Mouse (Mus musculus) heart, postnatal 36 days (tissue): Measurements from ENCODE around the gene Map4k1. TPM values are rescaled to one million over a fixed set of nuclear protein-coding genes. Genes with fewer than 3 reads are reported as not detected.

Experiments
- DNase-seq, 2 experiments: peaks; one replicate each; pipeline ENCODE4 v3.0.0; 2021 to 2022
- intact Hi-C: fragments of 180-260 bp; cut with DNase I; formaldehyde crosslinking; loops from one replicate; pipeline ENCODE4 v1.15.1; 2025
- total RNA-seq, 2 experiments: library from RNA; stranded (reverse); gene quantifications; 2 replicates each; pipeline ENCODE4 v1.2.3; 2021

Map4k1 gene
- total RNA-seq, 2 experiments from 2014 or later = 0.61 to 0.81 TPM

DNA sequence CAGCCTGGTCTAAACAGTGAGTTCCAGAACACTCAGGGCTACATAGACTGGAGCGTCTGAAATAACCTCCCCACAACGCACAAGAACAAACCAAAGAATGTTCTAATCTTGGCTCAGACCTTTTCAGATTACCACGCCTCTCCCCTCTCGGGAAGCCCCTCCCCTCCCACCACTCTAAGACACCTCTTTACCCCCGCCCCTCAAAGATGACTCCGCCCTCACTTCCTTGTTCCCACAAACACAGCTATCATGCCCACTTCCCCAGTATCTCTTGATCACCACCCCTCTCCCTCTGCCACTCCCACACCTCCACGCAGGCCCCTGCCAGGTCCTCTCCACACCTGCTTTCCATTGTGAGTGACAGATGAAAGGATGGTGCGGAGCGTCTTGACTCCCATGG lies 26.9 kb downstream of the Map4k1 start:
- no peak for DNase-seq
- intact Hi-C loops = no loop called here

DNA sequence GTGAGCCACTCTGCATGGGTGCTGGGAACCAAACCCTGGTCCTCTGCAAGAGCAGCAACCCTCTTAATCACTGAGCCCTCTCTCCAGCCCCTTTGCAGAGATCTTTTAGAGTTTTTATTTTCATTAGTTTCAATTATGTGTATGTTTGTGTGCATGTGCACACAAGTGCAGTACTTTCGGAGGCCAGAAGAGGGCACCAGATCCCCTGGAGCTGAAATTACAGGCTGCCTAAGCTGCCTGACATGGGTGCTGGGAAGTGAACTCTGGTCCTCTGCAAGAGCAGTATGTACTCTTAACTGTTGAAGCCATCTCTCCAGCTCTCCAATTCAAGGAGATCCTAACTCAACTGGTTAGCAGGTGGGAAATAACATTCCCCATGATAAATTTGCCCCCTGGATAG lies 33.1 kb downstream of the Map4k1 start:
- intact Hi-C loops = no loop called here
- DNase-seq = no peak

DNA sequence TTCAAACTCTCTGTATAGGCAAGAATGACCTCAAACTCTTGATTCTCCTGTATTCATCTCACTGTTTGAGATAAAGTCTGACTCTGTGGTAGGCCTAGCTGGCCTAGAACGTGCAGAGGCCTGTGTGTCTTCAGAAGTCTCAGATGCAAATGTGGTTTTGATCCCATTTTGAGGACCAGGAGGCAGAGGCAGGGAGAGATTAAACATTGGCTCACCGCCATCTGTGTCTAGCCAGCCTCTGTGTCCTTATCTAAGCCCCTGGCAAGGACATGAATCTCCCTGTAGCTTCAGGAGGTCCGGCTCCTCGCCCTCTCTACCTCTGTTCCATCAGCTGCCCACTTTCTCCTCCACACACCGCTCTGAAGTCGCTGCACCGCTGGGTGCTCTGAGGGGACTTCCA lies 34.6 kb downstream of the Map4k1 start:
- no peak for DNase-seq
- intact Hi-C loops = no loop called here

DNA sequence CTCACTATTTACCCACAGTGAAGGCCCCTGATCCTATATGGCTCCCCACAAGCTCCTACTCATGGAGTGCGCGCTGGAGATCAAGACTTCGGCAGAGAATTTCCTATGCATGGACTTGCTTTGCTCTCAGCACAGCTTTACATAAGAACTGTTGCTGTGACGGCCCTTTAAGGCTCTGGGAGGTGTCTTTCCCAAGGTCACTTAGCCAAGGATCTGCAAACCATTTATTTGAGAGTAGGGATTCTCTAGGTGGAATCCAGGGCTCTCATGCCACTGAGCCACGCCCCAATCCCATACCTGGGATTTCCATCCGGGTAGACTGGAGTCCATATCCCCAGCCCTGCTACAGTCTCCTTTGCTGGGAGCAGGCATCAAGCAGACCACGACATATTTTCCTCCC lies 35.4 kb downstream of the Map4k1 start:
- DNase-seq = no peak
- intact Hi-C loops = no loop called here

DNA sequence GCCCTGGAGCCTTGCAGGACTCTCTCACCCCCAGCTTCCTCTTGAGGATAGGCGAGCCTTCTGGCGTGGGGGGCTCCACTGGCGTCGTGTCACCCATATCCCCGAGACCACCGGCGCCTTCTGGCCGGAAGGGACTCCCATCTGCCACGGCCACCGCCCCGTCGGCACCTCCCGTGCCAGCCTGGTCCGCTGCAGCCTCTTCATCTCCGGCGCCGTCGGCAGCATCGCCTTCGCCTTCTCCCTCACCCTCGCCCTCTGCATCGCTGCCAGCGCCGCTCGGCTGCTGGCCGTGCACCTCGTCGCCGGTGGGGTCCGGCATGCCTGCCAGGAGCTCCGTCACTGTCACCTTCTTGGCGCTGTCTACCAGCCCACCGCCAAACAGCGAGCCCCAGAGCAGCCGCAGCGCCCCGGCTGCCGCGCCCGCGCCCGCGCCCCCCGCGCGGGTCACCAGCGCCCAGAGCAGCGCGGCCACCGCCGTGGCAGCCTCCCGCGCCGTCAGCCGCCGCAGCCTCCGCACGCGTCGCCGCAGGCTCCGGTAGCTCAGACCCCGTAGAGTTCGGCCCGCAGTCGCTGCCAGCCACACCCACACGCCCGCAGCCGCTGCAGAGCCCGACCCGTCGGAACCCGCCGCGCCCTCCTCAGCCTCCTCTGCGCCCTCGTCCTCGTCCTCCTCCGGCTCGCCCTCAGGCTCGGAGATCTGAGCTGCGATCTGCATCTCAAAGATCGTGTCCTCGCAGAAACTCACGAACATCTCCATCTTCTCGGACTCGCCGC lies 37.8 kb downstream of the Map4k1 start:
- no peak for DNase-seq
- intact Hi-C loops = no loop called here

DNA sequence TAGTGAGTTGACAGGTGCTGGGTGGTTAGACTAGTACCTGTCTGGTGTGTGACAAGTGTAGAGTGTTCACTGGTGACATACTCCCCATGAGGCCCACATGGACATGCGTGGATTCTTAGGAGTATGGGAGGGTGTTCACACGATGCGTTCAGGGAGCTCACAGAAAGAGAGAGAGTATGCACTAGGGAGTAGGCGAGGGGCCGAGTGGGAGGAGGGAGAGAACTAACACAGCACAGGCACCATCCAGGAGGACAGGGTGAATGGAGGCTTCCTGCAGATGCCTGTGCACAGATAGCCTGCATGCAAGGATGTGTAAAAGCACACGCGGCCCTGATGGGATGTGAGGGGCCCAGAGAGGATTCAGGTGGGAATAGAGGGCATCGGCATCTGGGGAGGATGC lies 40.6 kb downstream of the Map4k1 start:
- DNase-seq = no peak
- intact Hi-C loops = no loop called here

DNA sequence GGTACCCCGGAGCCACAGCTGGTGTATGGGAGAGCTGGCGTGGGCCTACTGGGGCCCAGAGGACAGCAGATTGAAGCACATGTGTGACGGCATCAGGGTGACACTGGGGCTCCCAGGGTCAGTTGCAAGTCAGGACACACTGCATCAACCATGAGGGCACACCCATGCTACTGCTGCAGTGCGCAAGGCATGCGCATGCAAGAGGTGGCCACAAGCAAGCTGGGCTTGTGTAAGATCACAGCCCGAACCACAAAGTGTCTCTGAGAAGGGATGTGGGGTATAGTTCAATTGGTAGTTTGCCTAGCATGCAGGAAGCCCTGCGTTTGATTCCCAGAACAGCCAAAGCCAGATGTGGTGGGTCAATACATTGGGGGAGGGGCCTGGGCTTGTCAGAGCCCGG lies 41.7 kb downstream of the Map4k1 start:
- DNase-seq = no peak
- intact Hi-C loops = no loop called here

DNA sequence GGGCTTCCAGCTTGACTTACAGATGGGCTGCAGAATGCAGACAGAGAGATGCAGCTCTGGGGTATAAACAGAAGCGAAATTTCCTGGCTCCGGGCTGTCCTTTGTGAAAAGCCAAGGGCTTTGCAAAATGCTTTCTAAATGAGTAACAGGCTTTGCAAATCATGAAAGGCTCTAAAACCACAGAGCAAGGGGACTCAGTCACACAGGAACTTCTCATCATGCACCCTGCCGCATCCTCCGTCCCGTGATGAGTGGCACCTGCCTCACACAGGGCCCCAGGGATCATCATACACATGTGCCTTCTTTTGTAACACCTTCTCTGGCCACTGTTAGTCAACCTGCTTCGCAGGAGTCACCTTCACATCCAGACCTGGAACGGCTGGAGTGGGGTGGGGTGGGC lies 43.7 kb downstream of the Map4k1 start:
- no peak for DNase-seq
- intact Hi-C loops = no loop called here

DNA sequence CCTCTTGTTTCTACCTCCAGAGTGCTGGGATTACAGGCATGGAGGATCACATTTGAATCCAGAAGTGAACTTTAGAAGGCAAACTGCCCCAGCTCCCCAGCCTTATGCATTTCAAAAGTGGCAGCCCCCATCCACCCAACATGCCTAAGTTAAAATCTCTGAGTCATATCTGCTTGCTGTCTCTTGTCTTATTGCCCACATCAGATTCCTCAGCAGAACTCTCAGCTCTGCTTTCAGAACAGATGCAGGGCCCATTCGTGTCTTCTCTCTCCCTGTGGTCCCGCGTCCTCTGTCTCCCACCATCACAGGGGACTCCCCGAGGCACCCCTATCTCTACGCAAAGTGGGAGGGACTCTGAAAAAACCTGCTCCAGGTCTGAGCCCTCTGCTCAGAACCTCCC lies 44.3 kb downstream of the Map4k1 start:
- DNase-seq = no peak
- intact Hi-C loops = no loop called here

DNA sequence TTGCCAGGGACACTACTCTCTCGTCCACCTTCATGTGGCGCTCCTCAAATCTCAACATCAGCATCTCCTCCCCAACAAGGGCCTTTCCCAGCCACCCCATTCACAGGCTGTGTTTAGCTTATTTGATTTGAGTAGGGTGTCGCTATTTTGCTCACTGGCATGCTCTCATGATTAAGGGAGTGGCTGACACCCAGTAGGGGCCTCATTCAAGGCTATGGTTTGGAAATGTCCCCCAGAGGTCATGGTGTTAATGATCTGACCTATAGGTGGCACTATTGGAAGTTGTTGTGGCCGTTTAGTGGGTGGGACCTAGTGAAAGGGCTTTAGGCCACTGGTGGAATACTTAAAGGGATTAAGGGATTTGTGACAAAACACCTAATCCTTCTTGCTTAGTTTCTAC lies 45.0 kb downstream of the Map4k1 start:
- intact Hi-C loops = no loop called here
- DNase-seq = no peak

DNA sequence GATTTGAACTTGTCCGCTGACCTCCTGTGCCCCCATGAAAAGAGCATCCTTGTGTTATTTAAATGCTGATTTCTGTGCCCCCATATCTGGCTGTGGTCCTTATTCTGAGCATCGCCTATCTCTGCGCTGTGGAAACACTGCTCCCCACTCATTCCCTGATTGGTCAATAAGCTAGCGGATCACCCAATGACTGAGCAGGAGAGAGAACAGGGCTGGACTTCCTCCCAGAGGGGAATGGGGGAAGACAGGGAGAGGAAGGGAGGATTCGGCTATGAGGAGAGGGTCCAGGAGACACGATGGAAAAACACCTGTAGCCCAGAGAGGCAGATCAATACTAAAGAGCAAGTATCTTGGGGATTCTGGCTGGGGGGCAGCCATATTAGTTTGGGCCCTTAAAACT lies 46.9 kb downstream of the Map4k1 start:
- no peak for DNase-seq
- intact Hi-C loops = no loop called here

DNA sequence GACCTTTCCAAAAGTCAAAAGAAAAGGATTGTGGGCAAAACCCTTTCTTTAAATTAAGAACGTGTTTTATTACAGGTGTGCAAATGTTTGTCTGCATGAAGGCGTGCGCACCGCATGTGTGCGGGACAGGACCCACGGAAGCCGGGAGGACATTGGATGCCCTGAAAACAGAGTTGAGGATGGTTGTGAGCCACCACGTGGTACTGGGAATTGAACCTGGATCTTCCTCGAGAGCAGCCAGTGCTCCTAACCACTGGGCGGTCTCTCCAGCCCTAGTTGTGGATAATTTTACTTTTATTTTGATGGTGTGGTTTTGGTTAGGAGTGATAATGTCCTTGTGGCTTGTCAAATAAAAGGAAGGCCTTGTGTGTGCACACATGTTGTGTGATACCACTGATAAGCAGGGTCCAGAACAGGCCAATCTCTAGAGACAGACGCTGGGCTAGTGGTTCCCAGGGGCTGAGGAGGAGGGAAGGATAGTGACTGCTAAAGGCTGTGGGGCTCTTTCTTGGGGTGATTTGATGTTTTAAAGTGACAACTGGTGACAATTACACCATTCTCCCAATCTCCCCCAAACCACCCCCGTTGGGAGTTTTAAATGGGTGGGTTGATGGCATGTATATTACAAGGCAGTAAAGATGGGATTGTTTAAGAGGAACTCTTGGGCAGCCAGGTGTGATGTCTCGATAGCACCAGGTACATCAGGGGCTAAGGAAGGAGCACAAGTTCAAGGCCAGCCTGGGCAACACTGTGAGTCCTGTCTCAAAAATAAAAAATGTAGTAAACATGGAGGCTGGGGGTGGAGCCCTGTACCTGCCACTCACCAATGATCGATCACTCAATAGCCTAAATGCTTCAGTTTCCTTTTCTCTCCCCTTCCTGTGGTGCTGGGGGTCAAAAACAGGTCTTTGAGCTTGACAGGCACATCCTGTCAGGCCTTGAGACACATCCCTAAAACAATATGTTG lies 48.1 kb downstream of the Map4k1 start:
- no peak for DNase-seq
- intact Hi-C loops = loop anchor here (10.0 kb wide), 1 partner anchor 135 kb away; no protein-coding TSS in a partner anchor

DNA sequence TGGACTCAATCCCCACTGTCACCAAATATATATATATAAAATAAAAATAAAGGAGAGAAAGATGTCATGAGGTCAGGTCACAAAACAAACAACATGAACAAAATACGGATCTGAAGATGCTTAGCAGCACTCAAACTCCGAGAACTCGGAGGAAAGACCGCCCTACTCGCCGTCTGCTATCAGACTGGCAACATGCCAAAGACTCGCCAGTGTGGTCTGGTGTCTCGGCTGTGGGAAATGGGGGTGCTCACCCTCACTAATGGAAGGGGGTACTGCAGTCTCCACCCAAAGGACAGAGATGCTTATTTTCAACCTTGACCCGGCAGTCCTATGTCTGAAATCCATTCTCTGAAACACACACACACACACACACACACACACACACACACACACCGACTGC lies 49.8 kb downstream of the Map4k1 start:
- intact Hi-C loops = loop anchor here (10.0 kb wide), 1 partner anchor 137 kb away; no protein-coding TSS in a partner anchor
- no peak for DNase-seq

DNA sequence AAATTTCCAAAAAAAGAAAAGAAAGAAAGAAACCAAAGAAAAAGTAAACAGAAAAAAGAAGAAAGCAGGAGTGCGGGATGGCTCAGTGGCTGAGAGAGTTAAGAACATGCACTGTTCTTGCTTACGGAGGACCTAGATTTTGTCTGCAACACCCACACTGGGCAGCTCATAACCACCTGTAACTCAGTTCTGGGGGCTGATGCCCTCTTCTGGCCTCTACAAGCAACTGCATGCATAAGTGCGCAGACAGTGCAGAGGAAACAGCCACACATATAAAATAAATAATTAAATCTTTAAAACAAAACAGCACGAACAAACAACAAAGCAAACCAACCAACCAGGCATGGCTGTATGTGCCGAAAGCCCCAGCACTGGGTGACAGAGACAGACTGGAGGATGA lies 50.8 kb downstream of the Map4k1 start:
- intact Hi-C loops = loop anchor here (10.0 kb wide), 1 partner anchor 138 kb away; no protein-coding TSS in a partner anchor
- DNase-seq = no peak

DNA sequence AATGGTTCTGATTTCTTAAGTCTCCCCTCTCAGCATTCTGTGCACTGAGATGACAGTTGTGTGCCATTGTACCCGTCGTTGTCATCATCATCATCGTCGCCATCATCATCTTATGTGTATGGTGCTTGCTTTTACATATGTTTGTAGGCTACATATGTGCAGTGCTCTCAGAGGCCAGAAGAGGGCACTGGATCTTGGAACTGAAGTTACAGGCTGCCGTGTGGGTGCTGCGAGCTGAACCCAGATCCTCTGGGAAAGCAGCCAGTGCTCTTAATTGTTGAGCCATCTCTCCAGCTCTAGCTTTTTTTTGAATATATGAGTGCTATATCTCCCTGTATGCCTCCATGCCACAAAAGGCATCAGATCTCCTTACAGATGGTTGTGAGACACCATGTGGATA lies 55.4 kb downstream of the Map4k1 start:
- no peak for DNase-seq
- intact Hi-C loops = loop anchor here (10.0 kb wide), 1 partner anchor 142 kb away; no protein-coding TSS in a partner anchor

DNA sequence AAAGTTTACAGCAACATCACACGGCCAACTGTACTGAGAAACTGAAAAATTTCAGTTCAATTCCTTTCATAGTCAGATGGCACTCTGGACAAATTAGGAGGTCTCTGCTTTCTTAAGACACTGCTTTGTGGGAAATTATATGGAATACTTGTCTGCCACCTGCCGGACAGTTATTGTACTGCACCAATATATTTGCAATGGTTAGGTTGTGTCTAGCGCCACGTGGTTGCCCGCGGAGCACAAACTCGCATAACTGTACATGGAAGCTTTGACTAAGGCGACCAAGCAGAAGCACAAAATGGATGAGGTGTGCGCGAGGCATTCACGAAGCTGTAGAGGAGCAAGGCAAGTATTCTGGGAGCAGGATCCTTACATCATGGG lies 57.7 kb downstream of the Map4k1 start:
- DNase-seq = peak; percentile 88 to 89
- intact Hi-C loops = loop anchor here (10.0 kb wide), 1 partner anchor 145 kb away; no protein-coding TSS in a partner anchor

DNA sequence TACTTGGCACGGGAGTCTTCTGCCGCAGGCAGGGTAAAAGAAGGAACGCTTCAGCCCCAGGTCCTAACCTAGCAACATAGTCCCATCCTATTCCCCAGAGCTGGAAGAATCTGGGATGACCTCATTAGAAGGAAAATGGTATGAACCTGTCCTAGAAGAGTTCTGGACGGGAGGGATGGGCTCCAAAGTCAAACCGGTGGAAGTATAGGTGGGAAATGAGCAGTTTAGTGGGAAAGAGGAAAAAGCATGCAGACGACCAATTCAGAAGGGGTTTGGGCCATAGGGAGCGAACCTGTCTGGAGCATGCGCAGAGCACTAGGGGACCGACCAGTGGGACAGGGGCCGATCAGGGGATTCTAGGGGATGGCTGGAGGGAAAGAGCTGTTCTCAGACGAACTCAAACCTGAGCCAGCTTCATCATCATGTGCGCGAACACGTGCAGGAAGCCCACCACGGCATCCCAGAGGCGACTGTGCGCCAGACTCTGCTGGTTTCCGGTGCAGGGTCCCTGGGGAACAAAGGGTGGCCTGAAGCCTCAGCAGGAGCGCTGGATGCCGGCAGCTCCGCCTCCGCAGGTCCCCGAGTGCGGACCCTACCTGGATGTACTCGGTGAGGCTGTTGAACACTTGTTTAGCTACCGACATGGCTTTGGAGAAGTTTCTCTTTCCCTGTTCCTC lies 58.3 kb downstream of the Map4k1 start:
- DNase-seq = peak in 1 of 2 experiments; percentile 25
- intact Hi-C loops = loop anchor here (5.0 to 10.0 kb wide), 2 partner anchors 145 to 173 kb away; no protein-coding TSS in a partner anchor

DNA sequence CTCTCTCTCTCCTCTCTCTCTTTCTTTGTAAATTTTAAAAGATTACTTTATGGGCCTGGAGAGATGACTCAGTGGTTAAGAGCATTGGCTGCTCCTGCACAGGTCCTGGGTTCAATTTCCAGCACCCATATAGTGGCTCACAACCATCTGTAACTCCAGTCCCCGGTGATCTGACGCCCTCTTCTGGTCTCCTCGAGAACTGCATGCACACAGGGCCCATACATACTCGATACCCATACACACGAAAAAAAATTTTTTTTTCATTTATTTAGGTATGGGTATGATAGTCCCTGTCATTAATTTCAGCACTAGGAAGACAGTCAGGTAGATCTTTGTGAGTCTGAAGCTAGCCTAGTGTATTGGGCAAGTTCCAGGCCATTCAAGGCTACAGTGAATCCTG lies 59.3 kb downstream of the Map4k1 start:
- no peak for DNase-seq
- intact Hi-C loops = loop anchor here (5.0 kb wide), 1 partner anchor 174 kb away; no protein-coding TSS in a partner anchor

DNA sequence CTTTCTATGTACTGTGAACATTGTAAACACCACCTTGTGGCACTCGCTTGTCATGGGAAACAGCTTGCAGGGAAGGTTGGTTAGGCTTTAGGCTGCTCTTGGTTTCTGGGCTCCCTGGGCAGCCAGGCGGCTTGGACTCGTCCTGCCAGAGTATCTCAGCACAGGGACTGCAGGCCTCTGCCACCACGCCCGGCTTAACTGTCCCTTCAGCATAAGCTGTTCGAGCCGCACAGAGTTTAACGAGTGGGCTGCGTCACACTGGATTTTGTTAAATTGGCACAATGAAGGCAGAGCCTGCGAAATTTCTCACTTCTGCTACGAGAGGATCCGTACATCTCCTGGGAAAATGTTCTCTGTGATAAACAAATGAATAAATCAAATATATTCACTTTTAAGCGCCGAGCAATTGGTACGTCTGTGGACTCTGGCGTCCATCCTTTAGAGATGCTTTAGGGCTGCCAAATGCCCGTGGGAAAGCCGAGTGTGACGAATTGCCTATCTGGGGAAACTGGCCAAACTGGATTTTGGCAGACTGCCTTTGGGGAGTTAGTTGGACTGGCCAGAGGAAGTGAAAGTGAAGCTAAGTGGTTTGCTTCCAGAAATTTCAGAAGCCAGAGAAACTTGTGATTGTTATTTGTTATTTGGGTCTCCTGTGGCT lies 61.3 kb downstream of the Map4k1 start:
- peak; percentile 72 to 76 for DNase-seq
- intact Hi-C loops = loop anchor here (5.0 kb wide), 1 partner anchor 176 kb away; no protein-coding TSS in a partner anchor

DNA sequence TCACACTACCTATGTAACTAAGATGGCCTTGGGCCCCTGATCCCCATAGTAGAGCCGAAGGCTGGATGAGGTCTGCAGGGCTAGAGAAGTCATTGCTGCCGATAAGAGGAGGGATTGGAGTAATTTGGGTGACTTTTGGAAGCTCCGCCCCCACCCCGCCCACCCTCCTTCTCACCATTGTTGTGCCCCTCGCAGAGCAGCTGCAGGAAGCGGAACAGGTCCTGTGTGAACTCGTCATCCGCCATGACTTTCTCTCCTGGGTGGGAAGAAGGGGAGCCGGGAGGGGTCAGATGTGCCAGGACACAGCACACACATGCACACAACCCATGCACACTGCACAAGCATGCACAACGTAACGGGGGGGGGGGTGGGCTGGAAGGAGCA lies 61.8 kb downstream of the Map4k1 start:
- no peak for DNase-seq
- intact Hi-C loops = loop anchor here (5.0 kb wide), 1 partner anchor 176 kb away; no protein-coding TSS in a partner anchor
